Mouse (Mus musculus) heart, postnatal 36 days (tissue): ENCODE data around the gene Mrvi1. TPM values are rescaled to one million over a fixed set of nuclear protein-coding genes. Genes with fewer than 3 reads are reported as not detected.

Source experiments
- DNase-seq, 2 experiments: peaks; one replicate each; pipeline ENCODE4 v3.0.0; 2021 to 2022
- intact Hi-C: fragments of 180-260 bp; cut with DNase I; formaldehyde crosslinking; loops from one replicate; pipeline ENCODE4 v1.15.1; 2025
- total RNA-seq, 2 experiments: library from RNA; stranded (reverse); gene quantifications; 2 replicates each; pipeline ENCODE4 v1.2.3; 2021

Gene Mrvi1
- 10 to 100 TPM; 13.4 to 15.8 TPM for total RNA-seq

- intact Hi-C loops = no loop called here
- peak; percentile 64 to 71 for DNase-seq
Observed at GRCm38 (mm10) chr7:110982053-110982705, at the start of gene Mrvi1. Gene Mrvi1 (minus strand): TSS chr7:110982461.

GRCm38 (mm10) chr7:111029046-111029553, 46.8 kb upstream of the Mrvi1 start:
- intact Hi-C loops = no loop called here
- no peak for DNase-seq

GRCm38 (mm10) chr7:111028281-111029045, 46.2 kb upstream of the Mrvi1 start, which contains the start of gene Ctr9:
Gene Ctr9 (plus strand): TSS chr7:111028951.
- intact Hi-C loops = no loop called here
- DNase-seq = peak; percentile 94 to 98

- intact Hi-C loops = no loop called here
- DNase-seq = no peak
Observed at GRCm38 (mm10) chr7:111024912-111025311, 42.7 kb upstream of the Mrvi1 start.

- peak; percentile 16 to 19 for DNase-seq
- intact Hi-C loops = no loop called here
Observed at GRCm38 (mm10) chr7:111024068-111024594, 41.9 kb upstream of the Mrvi1 start.

- intact Hi-C loops = no loop called here
- no peak for DNase-seq
Observed at GRCm38 (mm10) chr7:111020814-111021213, 38.6 kb upstream of the Mrvi1 start.

GRCm38 (mm10) chr7:111016921-111017320, 34.7 kb upstream of the Mrvi1 start:
- intact Hi-C loops = no loop called here
- no peak for DNase-seq

- no peak for DNase-seq
- intact Hi-C loops = loop anchor here (1.0 to 2.0 kb wide), 3 partner anchors 29 to 287 kb away; no protein-coding TSS in a partner anchor
Observed at GRCm38 (mm10) chr7:111015731-111016130, 33.5 kb upstream of the Mrvi1 start.

GRCm38 (mm10) chr7:111014893-111015292, 32.6 kb upstream of the Mrvi1 start:
- peak; percentile 86 to 91 for DNase-seq
- intact Hi-C loops = loop anchor here (1.0 to 5.0 kb wide), 4 partner anchors 28 to 286 kb away; no protein-coding TSS in a partner anchor

- intact Hi-C loops = loop anchor here (2.0 to 5.0 kb wide), 3 partner anchors 27 to 285 kb away; no protein-coding TSS in a partner anchor
- DNase-seq = no peak
Observed at GRCm38 (mm10) chr7:111014039-111014605, 31.9 kb upstream of the Mrvi1 start.

GRCm38 (mm10) chr7:111004136-111004840, 22.0 kb upstream of the Mrvi1 start:
- DNase-seq = no peak
- intact Hi-C loops = no loop called here

GRCm38 (mm10) chr7:110998887-110999827, 16.9 kb upstream of the Mrvi1 start:
- intact Hi-C loops = no loop called here
- DNase-seq = no peak

- no peak for DNase-seq
- intact Hi-C loops = no loop called here
Observed at GRCm38 (mm10) chr7:110991221-110991494, 8.9 kb upstream of the Mrvi1 start.

GRCm38 (mm10) chr7:110990356-110991220, 8.3 kb upstream of the Mrvi1 start:
- no peak for DNase-seq
- intact Hi-C loops = no loop called here

- no peak for DNase-seq
- intact Hi-C loops = no loop called here
Observed at GRCm38 (mm10) chr7:110989286-110989879, 7.1 kb upstream of the Mrvi1 start.

GRCm38 (mm10) chr7:110988081-110988480, 5.8 kb upstream of the Mrvi1 start:
- intact Hi-C loops = no loop called here
- DNase-seq = no peak

GRCm38 (mm10) chr7:110985581-110986265, 3.5 kb upstream of the Mrvi1 start:
- intact Hi-C loops = loop anchor here (2.0 kb wide), 1 partner anchor 29 kb away; no protein-coding TSS in a partner anchor

More at GRCm38 (mm10) chr7:110985581-110986265, 3.5 kb upstream of the Mrvi1 start:
- peak in 1 of 2 experiments; percentile 37 for DNase-seq
